Mouse (Mus musculus): Measurements from ENCODE around the gene Arf6.

DNA sequence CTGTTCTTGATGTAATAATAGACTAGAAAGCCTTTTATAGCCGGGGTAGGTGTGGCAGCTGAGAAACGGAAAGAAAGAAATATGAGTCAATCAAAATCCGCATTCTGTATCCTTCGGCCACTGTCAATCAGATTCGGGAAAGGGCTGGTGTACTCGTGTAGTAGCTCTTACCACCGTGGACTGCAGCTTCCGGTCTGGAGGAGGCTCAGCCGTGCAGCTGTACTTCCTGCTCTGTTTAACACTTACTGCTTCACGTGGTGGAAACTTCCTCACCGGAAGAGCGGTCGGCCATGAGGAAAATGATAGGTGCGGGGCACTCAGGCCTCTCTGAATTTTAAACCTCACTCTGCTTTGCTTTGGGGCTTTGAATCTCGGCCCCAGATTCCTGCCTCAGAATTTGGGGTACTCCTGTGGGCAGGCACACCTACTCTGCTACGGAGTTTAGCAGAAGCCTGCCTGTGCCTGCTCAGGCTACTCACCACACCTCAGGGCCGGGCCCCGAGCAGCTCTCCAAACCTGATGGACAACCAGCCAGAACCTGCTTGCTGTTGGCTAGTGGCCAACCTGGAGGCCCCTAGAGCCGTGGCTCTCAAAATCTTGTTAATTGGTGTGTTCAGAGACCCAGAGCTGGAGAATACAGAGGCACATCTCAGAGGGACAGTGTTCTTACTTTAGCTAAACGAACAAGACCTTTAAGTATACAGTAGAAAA is 51.0 kb downstream of the Arf6 start:
- no peak for TF ChIP-seq CTCF (IDR thresholded peaks at IDR 0.05; ENCODE audit: borderline replicate concordance, insufficient read depth, low read depth, low read length)
- TF ChIP-seq POLR2A (IDR thresholded peaks at IDR 0.05; ENCODE audit: borderline replicate concordance, insufficient read depth, low read length): no peak

Data from cerebellum, adult 2 months (tissue).